Mouse (Mus musculus) embryo, embryonic 11 days (tissue): ENCODE measurements around the gene Haghl.
A peak's percentile ranks its signal among the peaks of the same experiment; 100 is the strongest.

Source experiments
- DNase-seq: peaks from one replicate; pipeline ENCODE4 v3.0.0-alpha.2; 2015

Haghl gene

GRCm38 (mm10) chr17:25785281-25785745 lies at the start of gene Haghl:
TSS of gene Haghl (minus strand) at chr17:25785673.
- peak; percentile 98 for DNase-seq

- DNase-seq, result no peak
These were observed 49.2 kb upstream of the Haghl start for GRCm38 (mm10) chr17:25834595-25835222.

GRCm38 (mm10) chr17:25833961-25834594 lies 48.6 kb upstream of the Haghl start:
- no peak for DNase-seq

- peak; percentile 96 for DNase-seq
These were observed 47.8 kb upstream of the Haghl start, which contains the start of gene Stub1 for GRCm38 (mm10) chr17:25833291-25833663. TSS of gene Stub1 (minus strand) at chr17:25833404.

- peak; percentile 100 for DNase-seq
These were observed 47.2 kb upstream of the Haghl start for GRCm38 (mm10) chr17:25832436-25833290.

- no peak for DNase-seq
These were observed 46.2 kb upstream of the Haghl start for GRCm38 (mm10) chr17:25831451-25832281.

- no peak for DNase-seq
These were observed 45.4 kb upstream of the Haghl start for GRCm38 (mm10) chr17:25830806-25831431.

GRCm38 (mm10) chr17:25830200-25830753 lies 44.8 kb upstream of the Haghl start:
- no peak for DNase-seq

GRCm38 (mm10) chr17:25829558-25830017 lies 44.1 kb upstream of the Haghl start:
- peak; percentile 6 for DNase-seq

- peak; percentile 91 for DNase-seq
These were observed 43.5 kb upstream of the Haghl start, which contains the start of gene Jmjd8 for GRCm38 (mm10) chr17:25828712-25829557. TSS of gene Jmjd8 (plus strand) at chr17:25828867.

- no peak for DNase-seq
These were observed 42.7 kb upstream of the Haghl start for GRCm38 (mm10) chr17:25828223-25828594.

GRCm38 (mm10) chr17:25827546-25828222 lies 42.2 kb upstream of the Haghl start:
- no peak for DNase-seq

- DNase-seq, result no peak
These were observed 41.5 kb upstream of the Haghl start for GRCm38 (mm10) chr17:25827011-25827410.

- no peak for DNase-seq
These were observed 40.6 kb upstream of the Haghl start for GRCm38 (mm10) chr17:25825984-25826570.

- no peak for DNase-seq
These were observed 39.8 kb upstream of the Haghl start for GRCm38 (mm10) chr17:25825311-25825710.

GRCm38 (mm10) chr17:25824362-25825142 lies 39.1 kb upstream of the Haghl start:
- DNase-seq, result no peak

- DNase-seq, result peak; percentile 93
These were observed 38.0 kb upstream of the Haghl start, which contains the start of gene Wdr24 for GRCm38 (mm10) chr17:25823452-25823851. TSS of gene Wdr24 (plus strand) at chr17:25823627.
